Mouse (Mus musculus): ENCODE measurements around the gene Scaf1. TPM values are rescaled to one million over a fixed set of nuclear protein-coding genes. Genes with fewer than 3 reads are reported as not detected.

Gene Scaf1
- polyA plus RNA-seq, 1 experiment: 72.1 TPM

DNA sequence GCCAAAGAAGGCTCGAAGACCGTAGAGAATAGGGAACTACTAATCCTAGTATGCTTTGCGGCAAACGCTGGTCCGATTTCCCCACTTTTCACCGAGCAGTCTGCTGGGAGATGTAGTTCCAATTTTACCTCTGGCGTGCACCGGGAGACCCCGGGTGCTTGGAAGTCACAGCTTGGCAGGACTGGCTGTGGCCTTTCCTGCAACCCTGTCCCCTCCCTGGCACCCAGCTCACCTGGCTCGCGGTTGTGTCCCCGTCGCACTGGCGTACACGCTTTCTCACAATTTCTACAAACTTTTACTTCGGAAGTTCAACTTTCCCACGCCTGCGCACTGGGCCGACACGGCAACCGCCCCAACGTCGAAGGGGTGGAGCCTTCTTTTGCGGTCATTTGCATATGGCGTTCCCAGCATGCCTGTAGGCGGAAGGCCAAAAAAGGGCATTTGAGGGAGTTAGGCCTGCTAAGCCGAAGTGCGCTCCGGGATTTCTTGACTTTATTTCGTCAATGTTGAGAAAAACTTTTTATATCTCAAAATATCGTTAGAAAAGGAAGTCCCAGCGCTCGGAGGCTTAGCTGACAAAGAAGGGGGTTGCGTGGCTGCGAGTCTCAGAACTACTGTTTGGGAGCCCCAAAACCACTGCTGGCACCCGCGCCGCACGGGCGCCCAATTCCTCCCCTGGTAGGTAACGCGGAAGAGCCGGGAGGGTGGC, 18.8 kb downstream of the Scaf1 start, which contains the start of gene Irf3:
TSS of gene Irf3 (plus strand) at position 418 of the 709 bp plus-strand sequence.
- peak; percentile 38; the same call in 1 of the 2 replicates for TF ChIP-seq POLR2A (IDR thresholded peaks at IDR 0.05; ENCODE audit: borderline replicate concordance, control insufficient read depth, low read depth, low read length)
- TF ChIP-seq CTCF (IDR thresholded peaks at IDR 0.05; ENCODE audit: control insufficient read depth, insufficient read depth, low read length): peak; percentile 11; the same call in 1 of the 2 replicates
- WGBS: under 1% methylated on average over 43 of the region's 43 CpGs
- Histone ChIP-seq H3K4me3 (replicated peaks; ENCODE audit: control insufficient read depth, low read depth, low read length) (peak within 1 kb of the TSS; percentile 83), H3K27ac (ENCODE audit: control insufficient read depth, insufficient read depth, low read depth, low read length, poor library complexity) (peak within 1 kb of the TSS; percentile 85), H3K4me1 (ENCODE audit: control insufficient read depth, insufficient read depth, low read length) (peaks cover 4% of the 10 kb centered on the region; the same call in 1 of the 2 replicates)

DNA sequence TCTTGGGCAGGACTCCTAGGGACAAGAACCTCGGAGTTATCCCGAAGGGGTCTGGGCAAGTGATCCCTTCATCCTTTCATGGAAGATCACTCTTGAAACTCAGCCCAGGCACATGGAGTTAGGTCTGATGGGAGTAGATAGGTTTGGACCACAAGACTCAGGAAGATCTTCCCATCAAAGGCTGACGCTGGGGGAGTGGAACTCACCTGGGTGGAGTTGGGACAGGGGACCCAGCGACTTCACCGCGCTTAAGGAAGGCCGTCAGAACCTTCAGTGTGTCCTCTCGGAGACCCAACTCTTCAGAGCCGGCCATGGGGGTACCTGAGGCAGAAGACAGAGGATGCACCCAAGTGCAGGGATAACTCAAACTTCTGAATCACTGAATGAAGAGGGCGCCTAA, 19.5 kb downstream of the Scaf1 start:
- Histone ChIP-seq H3K27ac (ENCODE audit: control insufficient read depth, insufficient read depth, low read depth, low read length, poor library complexity) (peak overlapping the region; percentile 3; the same call in 1 of the 2 replicates), H3K4me1 (ENCODE audit: control insufficient read depth, insufficient read depth, low read length) (peaks cover 4% of the 10 kb centered on the region; the same call in 1 of the 2 replicates), H3K4me3 (replicated peaks; ENCODE audit: control insufficient read depth, low read depth, low read length) (peak overlapping the region; percentile 83)
- TF ChIP-seq POLR2A (IDR thresholded peaks at IDR 0.05; ENCODE audit: borderline replicate concordance, control insufficient read depth, low read depth, low read length) (no peak), CTCF (IDR thresholded peaks at IDR 0.05; ENCODE audit: control insufficient read depth, insufficient read depth, low read length) (no peak)
- WGBS: 11% methylated on average over 10 of the region's 10 CpGs

DNA sequence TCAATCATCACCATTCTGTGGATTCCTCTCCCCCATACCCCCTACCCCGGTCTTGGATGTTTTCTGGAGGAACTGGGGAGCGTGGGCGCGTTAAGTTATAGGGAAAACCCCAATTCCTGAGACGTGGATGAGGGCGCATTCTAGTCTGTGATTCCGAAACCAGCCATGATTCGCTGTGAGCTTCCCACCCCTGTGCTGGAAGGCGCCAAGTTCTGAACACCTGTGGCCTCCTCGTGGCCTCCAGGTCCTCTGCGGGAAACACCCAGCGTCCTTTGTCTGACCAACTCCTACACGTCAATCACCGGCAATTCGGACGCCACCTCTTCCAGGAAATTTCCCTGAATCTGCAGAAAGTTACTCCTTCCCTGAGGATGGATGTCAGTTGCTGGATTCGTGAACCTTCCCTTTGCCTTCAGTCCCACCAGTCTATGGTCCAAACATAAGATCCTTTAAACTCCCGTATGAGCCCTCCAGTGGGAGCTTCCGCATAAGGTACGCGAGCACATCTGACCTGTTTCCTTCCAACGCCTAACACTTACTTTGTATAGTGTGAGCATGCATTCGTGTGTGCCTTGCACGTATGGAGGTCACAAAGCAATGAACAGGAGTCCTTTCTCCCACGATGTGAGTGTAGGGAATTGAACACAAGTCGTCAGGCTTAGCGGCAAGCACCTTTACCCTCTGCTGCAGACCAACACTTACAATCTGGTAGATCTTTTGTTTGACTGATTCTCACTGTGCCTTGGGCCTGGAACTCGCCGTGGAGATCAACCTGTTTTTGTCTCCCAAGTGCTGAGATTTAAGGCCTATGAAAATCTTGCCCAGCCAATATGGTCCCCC, 29.1 kb downstream of the Scaf1 start:
- WGBS: under 1% methylated on average over 29 of the region's 29 CpGs
- peak overlapping the region; percentile 49 for H3K27ac ChIP-seq (ENCODE audit: control insufficient read depth, insufficient read depth, low read depth, low read length, poor library complexity)
- H3K4me3 ChIP-seq (replicated peaks; ENCODE audit: control insufficient read depth, low read depth, low read length): peak overlapping the region; percentile 84
- peaks cover 1% of the 10 kb centered on the region; the same call in 1 of the 2 replicates for H3K4me1 ChIP-seq (ENCODE audit: control insufficient read depth, insufficient read depth, low read length)
- peak; percentile 46; the same call in 1 of the 2 replicates for TF ChIP-seq POLR2A (IDR thresholded peaks at IDR 0.05; ENCODE audit: borderline replicate concordance, control insufficient read depth, low read depth, low read length)
- no peak for TF ChIP-seq CTCF (IDR thresholded peaks at IDR 0.05; ENCODE audit: control insufficient read depth, insufficient read depth, low read length)

DNA sequence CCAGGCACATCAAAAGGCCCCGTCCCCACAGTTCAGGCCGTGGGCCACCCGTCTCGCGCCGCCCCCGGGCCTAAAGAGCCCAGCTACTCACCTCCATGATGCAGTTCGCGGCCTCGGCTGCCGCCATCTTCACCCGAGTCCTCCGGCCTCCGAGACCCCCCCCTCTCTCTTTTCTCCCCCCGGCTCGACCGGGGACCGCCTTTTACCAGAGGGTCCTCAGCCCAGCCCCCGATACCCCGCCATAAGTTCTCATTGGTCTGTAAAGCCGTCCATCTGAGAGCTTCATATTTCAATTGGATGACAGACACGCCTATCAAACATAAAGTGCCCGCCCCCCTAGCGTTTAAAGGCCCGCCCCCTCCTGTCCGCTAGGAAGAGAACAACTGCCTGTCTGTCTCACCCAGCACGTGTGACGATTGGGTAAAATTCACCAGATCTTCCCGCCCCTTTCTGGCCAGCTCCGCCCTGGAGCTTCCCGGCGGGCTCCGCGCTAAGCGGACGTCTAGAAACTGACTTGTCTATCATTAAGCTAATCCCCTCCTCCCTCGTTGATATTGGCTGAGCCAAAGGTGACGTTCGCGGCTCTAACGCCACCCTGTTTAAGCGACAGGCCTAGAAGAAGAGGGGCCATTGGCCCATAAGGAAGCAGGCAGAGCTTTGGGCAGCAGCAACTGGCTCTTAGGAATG, 29.8 kb downstream of the Scaf1 start, which contains the start of gene Prmt1:
TSS of gene Prmt1 (minus strand) at position 377 of the 687 bp plus-strand sequence.
- under 1% methylated on average over 42 of the region's 42 CpGs for WGBS
- no peak for TF ChIP-seq CTCF (IDR thresholded peaks at IDR 0.05; ENCODE audit: control insufficient read depth, insufficient read depth, low read length)
- H3K27ac ChIP-seq (ENCODE audit: control insufficient read depth, insufficient read depth, low read depth, low read length, poor library complexity): peak within 1 kb of the TSS; percentile 82
- peak within 1 kb of the TSS; percentile 95 for H3K4me3 ChIP-seq (replicated peaks; ENCODE audit: control insufficient read depth, low read depth, low read length)
- peaks cover 1% of the 10 kb centered on the region; the same call in 1 of the 2 replicates for H3K4me1 ChIP-seq (ENCODE audit: control insufficient read depth, insufficient read depth, low read length)

DNA sequence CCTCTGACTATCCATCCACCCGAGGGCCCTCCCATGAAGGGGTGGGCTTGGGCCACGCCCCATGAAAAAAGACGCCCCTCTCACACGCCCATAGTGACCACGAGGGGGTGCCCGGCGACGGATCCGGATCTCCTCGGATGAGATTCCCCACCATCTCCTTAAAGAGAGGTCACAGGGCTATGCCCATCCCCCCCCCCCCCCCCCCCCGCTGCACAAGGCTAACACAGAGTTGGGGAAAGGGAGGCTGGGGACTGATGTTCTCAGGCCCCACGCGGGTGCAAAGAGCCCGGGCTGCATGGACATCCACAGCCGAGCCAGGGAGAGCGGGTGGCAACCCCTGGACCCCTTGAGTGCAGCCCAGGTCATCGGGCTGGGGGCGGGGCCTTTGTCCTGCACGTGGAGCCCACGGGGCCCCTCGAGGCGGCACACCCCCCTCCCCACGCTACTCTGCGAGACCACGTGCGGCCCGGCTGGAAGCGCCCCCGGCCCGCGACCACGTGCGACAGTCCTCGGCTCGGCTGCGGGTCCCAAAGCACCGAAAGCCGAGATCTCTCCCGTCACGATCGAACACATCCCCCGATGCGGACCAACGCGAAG, 30.5 kb downstream of the Scaf1 start:
- H3K4me3 ChIP-seq (replicated peaks; ENCODE audit: control insufficient read depth, low read depth, low read length): peak overlapping the region; percentile 95
- TF ChIP-seq CTCF (IDR thresholded peaks at IDR 0.05; ENCODE audit: control insufficient read depth, insufficient read depth, low read length): no peak; the same call in 1 of the 2 replicates
- TF ChIP-seq POLR2A (IDR thresholded peaks at IDR 0.05; ENCODE audit: borderline replicate concordance, control insufficient read depth, low read depth, low read length): 0 out of 2 replicates have a peak, but pooled peaks have one; percentile 46
- H3K4me1 ChIP-seq (ENCODE audit: control insufficient read depth, insufficient read depth, low read length): peaks cover 1% of the 10 kb centered on the region; the same call in 1 of the 2 replicates
- H3K27ac ChIP-seq (ENCODE audit: control insufficient read depth, insufficient read depth, low read depth, low read length, poor library complexity): peak overlapping the region; percentile 82
- WGBS: 1% methylated on average over 44 of the region's 45 CpGs

DNA sequence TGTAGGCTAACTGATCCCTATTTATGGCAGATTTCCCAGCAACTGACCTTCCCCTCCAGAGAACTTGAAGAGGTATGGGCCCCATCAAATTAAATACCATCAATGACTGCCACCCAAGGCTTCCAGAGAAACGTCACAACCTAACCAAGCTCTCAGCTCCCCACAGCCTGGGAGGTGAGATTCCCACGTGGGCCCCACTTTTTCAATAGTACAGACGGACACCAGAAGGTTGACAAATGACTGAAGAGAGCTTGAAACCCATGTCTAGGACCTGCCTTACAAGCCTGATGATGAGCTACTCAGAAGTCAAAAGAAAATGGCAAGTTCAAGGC, 31.4 kb downstream of the Scaf1 start:
- TF ChIP-seq POLR2A (IDR thresholded peaks at IDR 0.05; ENCODE audit: borderline replicate concordance, control insufficient read depth, low read depth, low read length): no peak
- no peak for TF ChIP-seq CTCF (IDR thresholded peaks at IDR 0.05; ENCODE audit: control insufficient read depth, insufficient read depth, low read length)
- WGBS: 60% methylated on average over 3 of the region's 3 CpGs
- peaks cover 1% of the 10 kb centered on the region; the same call in 1 of the 2 replicates for H3K4me1 ChIP-seq (ENCODE audit: control insufficient read depth, insufficient read depth, low read length)
- H3K27ac ChIP-seq (ENCODE audit: control insufficient read depth, insufficient read depth, low read depth, low read length, poor library complexity): no peak overlapping the region
- no peak overlapping the region for H3K4me3 ChIP-seq (replicated peaks; ENCODE audit: control insufficient read depth, low read depth, low read length)

DNA sequence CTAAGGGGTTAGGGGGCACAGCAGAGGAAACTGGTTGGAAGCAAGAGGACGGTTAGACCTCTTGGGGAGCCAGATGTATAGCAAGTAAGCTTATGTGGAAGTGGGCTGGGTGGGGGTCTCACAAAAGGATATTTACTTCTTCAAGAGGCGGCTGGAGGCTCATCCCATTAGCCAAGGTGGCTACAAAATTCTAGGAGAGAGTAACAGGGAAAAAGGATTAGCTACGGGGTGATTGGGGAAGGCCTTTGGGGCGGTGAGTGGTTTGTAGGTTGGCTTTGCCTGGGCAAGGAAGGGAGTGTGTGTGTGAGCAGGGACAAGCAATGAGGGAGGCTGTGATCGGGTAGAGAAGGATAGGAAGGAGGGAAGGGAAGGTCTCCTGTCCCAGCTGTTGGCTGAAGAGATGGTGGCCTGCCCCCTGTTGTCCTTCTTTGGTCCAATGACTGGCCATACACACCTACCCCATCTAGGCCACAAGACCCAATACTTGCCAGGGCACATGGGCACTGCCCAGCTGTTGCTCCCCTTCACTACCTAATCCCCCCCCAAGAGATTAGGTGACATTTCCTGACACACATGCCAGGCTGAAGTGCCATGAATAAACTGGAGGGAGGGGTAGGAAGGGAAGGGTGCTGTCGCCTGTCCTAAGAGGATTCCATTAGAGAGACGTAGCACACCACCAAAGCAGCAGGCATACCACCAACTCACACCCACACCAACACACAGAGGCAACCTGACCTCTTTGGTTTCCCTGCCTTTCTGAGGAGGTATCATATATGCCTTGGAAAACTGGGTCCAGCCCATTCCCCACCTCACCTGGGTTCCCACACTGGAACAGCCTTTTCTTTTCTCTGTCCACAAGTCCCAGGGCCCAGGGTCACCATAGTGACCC, 32.0 kb downstream of the Scaf1 start:
- no peak overlapping the region for H3K27ac ChIP-seq (ENCODE audit: control insufficient read depth, insufficient read depth, low read depth, low read length, poor library complexity)
- TF ChIP-seq POLR2A (IDR thresholded peaks at IDR 0.05; ENCODE audit: borderline replicate concordance, control insufficient read depth, low read depth, low read length) (no peak), CTCF (IDR thresholded peaks at IDR 0.05; ENCODE audit: control insufficient read depth, insufficient read depth, low read length) (no peak)
- peaks cover 1% of the 10 kb centered on the region; the same call in 1 of the 2 replicates for H3K4me1 ChIP-seq (ENCODE audit: control insufficient read depth, insufficient read depth, low read length)
- H3K4me3 ChIP-seq (replicated peaks; ENCODE audit: control insufficient read depth, low read depth, low read length): no peak overlapping the region
- 79% methylated on average over 7 of the region's 7 CpGs for WGBS
